Mouse (Mus musculus) thymus, adult 2 months (tissue): ENCODE data around the gene Dapk2.

Source experiments
- CTCF ChIP-seq: fragments of 200-500 bp; IDR thresholded peaks from 2 replicates; pipeline ENCODE4 v1.5.1; 2012; ENCODE audit warnings: mild to moderate bottlenecking, control low read depth, low read length, moderate library complexity, borderline replicate concordance; ENCODE audit not compliant: control insufficient read depth, poor library complexity, insufficient read depth; ENCODE audit errors: extremely low read depth
- POLR2A ChIP-seq: fragments of 200-500 bp; IDR thresholded peaks from 2 replicates; pipeline ENCODE4 v1.6.1; 2012; ENCODE audit warnings: mild to moderate bottlenecking, low read length, control low read depth, moderate library complexity; ENCODE audit not compliant: control insufficient read depth, poor library complexity, insufficient read depth; ENCODE audit errors: extremely low read depth

DNA sequence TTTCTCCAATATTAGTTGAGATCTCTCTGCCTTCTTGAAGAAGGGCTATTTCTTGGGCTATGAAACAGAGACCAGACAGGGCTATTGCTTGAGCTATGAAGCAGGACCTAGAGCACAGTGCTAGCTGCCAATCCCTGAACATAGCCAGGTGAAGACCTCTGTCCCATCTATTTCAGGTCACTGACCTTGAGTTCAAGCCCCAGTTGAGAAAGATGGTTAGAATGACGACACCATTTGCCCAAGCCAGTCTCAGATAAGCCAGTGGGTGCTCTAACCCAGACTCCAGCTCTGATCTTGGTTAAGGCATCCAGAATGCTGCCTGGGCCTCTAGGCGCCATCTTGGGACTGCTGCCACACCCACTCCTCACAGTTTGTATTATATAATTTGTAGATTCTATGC lies 135.3 kb downstream of the Dapk2 start:
- TF ChIP-seq CTCF = no peak
- no peak for TF ChIP-seq POLR2A
